Mouse (Mus musculus) midbrain, embryonic 16.5 days (tissue): ENCODE data around the gene Rab3ip. TPM values are rescaled to one million over a fixed set of nuclear protein-coding genes. Genes with fewer than 3 reads are reported as not detected.

Experiments
- ATAC-seq: fragments of 200-750 bp; cut with Nextera tagmentation; 2 replicates; pipeline ENCODE4 v1.8.0; 2017; ENCODE audit warnings: moderate TSS enrichment
- H3K27ac ChIP-seq: fragments of 300-500 bp; sonication (generic); 2 replicates; pipeline ENCODE4 v1.5.1; 2014; ENCODE audit warnings: mild to moderate bottlenecking, low read length, mixed read lengths
- H3K27me3 ChIP-seq: fragments of 300-500 bp; sonication (generic); 2 replicates; pipeline ENCODE4 v1.6.1; 2014; ENCODE audit warnings: low read depth, low read length, mixed read lengths; ENCODE audit not compliant: control insufficient read depth, insufficient read depth
- H3K36me3 ChIP-seq: fragments of 300-500 bp; sonication (generic); 2 replicates; pipeline ENCODE4 v1.6.1; 2014; ENCODE audit warnings: mild to moderate bottlenecking, low read length, moderate library complexity, mixed read lengths; ENCODE audit not compliant: control insufficient read depth, insufficient read depth
- H3K4me1 ChIP-seq: fragments of 300-500 bp; sonication (generic); 2 replicates; pipeline ENCODE4 v1.6.1; 2014; ENCODE audit warnings: mild to moderate bottlenecking, low read length, mixed read lengths; ENCODE audit not compliant: control insufficient read depth, insufficient read depth
- H3K4me2 ChIP-seq: fragments of 300-500 bp; sonication (generic); 2 replicates; pipeline ENCODE4 v1.6.1; 2014; ENCODE audit warnings: mild to moderate bottlenecking, low read length, mixed read lengths
- H3K4me3 ChIP-seq: fragments of 300-500 bp; sonication (generic); 2 replicates; pipeline ENCODE4 v1.5.1; 2014; ENCODE audit warnings: low read depth, mild to moderate bottlenecking, low read length, moderate library complexity, mixed read lengths
- H3K9ac ChIP-seq: fragments of 300-500 bp; sonication (generic); 2 replicates; pipeline ENCODE4 v1.6.1; 2014; ENCODE audit warnings: low read depth, low read length, mixed read lengths
- H3K9me3 ChIP-seq: fragments of 300-500 bp; sonication (generic); replicated peaks from 2 replicates; pipeline ENCODE4 v1.6.1; 2014; ENCODE audit warnings: mild to moderate bottlenecking, low read length, mixed read lengths; ENCODE audit not compliant: control insufficient read depth, poor library complexity, severe bottlenecking
- whole genome bisulfite sequencing: fragments of 180-500 bp; shearing (Covaris S2); extraction: QIAGEN DNeasy Blood & Tissue Kit; methylation state at CpG from one replicate; pipeline ENCODE4 v1.1.7; 2014; 5-methylcytosine and 5-hydroxymethylcytosine counted together
- polyA plus RNA-seq: library from polyadenylated mRNA; unstranded; fragments of >200 nt; fragmentation: Nextera tagmentation; extraction: Ambion mirVana; gene quantifications from 2 replicates; pipeline ENCODE4 v1.2.1, GENCODE M21; 2015

The Rab3ip gene
- polyA plus RNA-seq, 1 experiment from 2014 or later = 40.4 TPM

- H3K4me3 ChIP-seq = no peak overlapping the region
- ATAC-seq = no peak
- H3K9me3 ChIP-seq = no peaks in the 10 kb centered on the region
- H3K9ac ChIP-seq = no peak overlapping the region
- H3K36me3 ChIP-seq = no peaks in the 10 kb centered on the region
- WGBS = 93% methylated on average over 4 of the region's 4 CpGs
- no peak overlapping the region for H3K4me2 ChIP-seq
- H3K27ac ChIP-seq = no peak overlapping the region
- no peaks in the 10 kb centered on the region for H3K27me3 ChIP-seq
- no peaks in the 10 kb centered on the region for H3K4me1 ChIP-seq
Measured at GRCm38 (mm10) chr10:116964571-116964970, 14.0 kb upstream of the Rab3ip start.

DNA sequence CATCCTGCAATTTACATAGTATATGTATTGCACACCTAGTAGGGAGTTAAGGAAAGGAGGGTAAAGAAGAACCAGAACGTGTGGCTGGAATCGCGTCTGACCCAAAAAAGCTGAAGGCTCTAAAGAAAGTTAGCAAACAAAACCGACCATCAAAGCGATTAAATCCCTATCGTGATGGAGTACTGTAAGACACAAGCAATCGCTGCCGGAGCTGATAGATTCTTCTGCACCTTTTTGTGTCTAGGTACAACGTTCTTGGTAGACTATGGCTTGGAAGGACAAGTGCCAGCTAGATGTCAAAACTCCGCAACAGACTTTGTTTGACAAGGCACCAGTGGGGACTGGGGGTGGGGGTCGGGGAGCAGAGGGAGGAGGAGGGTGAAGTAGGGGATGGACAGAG, 13.5 kb upstream of the Rab3ip start:
- Histone ChIP-seq H3K9me3 (no peaks in the 10 kb centered on the region), H3K9ac (no peak overlapping the region), H3K27me3 (no peaks in the 10 kb centered on the region), H3K4me2 (no peak overlapping the region), H3K4me1 (no peaks in the 10 kb centered on the region), H3K36me3 (no peaks in the 10 kb centered on the region), H3K27ac (no peak overlapping the region), H3K4me3 (no peak overlapping the region)
- 84% methylated on average over 11 of the region's 11 CpGs for WGBS
- no peak for ATAC-seq

GRCm38 (mm10) chr10:116962803-116963202, 12.2 kb upstream of the Rab3ip start:
- no peaks in the 10 kb centered on the region for H3K36me3 ChIP-seq
- H3K9me3 ChIP-seq = no peaks in the 10 kb centered on the region
- no peaks in the 10 kb centered on the region for H3K27me3 ChIP-seq
- no peak overlapping the region for H3K27ac ChIP-seq
- no peak overlapping the region for H3K4me2 ChIP-seq
- ATAC-seq = no peak
- WGBS = 60% methylated on average over 17 of the region's 17 CpGs
- H3K4me1 ChIP-seq = no peaks in the 10 kb centered on the region
- H3K9ac ChIP-seq = no peak overlapping the region
- H3K4me3 ChIP-seq = no peak overlapping the region

DNA sequence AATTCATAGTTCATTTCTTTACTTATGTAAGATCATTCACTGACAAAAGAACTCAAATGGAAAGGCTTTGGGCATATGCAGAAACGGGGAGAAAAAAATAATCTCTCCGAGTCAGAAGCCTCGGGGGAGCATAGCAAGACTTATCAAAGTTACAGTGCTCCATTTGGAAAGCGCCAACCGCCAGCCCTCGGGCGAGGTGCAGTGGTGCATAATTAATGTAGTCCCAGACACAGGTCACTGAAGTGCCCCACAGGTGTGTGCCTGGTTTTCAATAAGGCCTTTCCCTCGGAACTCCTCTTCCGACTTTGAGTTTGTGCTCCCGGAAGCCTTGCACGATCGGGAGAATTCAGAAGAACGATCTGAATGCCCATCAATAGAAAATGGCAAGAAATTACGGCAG, 11.6 kb upstream of the Rab3ip start:
- no peak overlapping the region for H3K4me2 ChIP-seq
- H3K27me3 ChIP-seq = no peaks in the 10 kb centered on the region
- H3K9me3 ChIP-seq = no peaks in the 10 kb centered on the region
- ATAC-seq = no peak
- no peaks in the 10 kb centered on the region for H3K4me1 ChIP-seq
- 69% methylated on average over 14 of the region's 14 CpGs for WGBS
- H3K9ac ChIP-seq = no peak overlapping the region
- H3K27ac ChIP-seq = no peak overlapping the region
- H3K4me3 ChIP-seq = no peak overlapping the region
- no peaks in the 10 kb centered on the region for H3K36me3 ChIP-seq

GRCm38 (mm10) chr10:116957867-116958551, 7.4 kb upstream of the Rab3ip start:
- Histone ChIP-seq H3K4me1 (no peaks in the 10 kb centered on the region), H3K36me3 (no peaks in the 10 kb centered on the region), H3K4me3 (no peak overlapping the region), H3K4me2 (no peak overlapping the region), H3K27me3 (no peaks in the 10 kb centered on the region), H3K9me3 (no peaks in the 10 kb centered on the region), H3K9ac (no peak overlapping the region), H3K27ac (no peak overlapping the region)
- 59% methylated on average over 5 of the region's 5 CpGs for WGBS
- ATAC-seq = no peak

DNA sequence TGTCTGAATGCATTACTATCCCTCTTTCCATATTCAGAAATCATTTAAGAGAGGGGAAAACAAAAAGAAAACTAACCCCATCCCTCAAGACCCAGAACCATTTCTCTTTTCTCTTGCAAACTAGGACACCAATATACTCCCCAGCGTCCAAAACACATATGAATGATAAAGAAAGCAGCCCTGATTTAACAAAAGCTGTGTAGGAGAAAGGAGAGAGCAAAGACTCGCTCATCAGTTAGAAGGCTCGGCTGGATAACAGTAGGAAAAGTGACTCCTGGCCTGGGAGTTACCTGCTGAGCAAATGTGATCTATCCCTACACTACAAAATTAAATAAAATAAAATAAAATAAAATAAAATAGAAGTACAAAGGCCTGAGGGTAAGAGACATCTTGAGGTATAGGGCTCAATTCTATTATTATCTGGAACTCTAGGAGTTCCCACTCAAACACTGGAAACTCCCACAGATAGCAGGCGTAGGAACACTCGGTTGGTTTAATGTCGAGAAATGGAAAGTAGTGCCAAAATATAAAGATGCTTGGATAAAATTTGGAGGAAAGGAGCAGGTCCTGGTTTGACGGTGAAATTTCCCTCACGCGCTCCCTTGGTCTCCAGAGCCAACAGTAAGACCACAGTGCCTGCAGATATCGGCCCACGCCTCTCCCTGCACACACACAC, 6.1 kb upstream of the Rab3ip start:
- Histone ChIP-seq H3K27me3 (no peaks in the 10 kb centered on the region), H3K4me1 (no peaks in the 10 kb centered on the region), H3K4me2 (no peak overlapping the region), H3K27ac (no peak overlapping the region), H3K9ac (no peak overlapping the region), H3K4me3 (no peak overlapping the region), H3K36me3 (no peaks in the 10 kb centered on the region), H3K9me3 (no peaks in the 10 kb centered on the region)
- ATAC-seq = no peak
- 91% methylated on average over 11 of the region's 11 CpGs for WGBS

DNA sequence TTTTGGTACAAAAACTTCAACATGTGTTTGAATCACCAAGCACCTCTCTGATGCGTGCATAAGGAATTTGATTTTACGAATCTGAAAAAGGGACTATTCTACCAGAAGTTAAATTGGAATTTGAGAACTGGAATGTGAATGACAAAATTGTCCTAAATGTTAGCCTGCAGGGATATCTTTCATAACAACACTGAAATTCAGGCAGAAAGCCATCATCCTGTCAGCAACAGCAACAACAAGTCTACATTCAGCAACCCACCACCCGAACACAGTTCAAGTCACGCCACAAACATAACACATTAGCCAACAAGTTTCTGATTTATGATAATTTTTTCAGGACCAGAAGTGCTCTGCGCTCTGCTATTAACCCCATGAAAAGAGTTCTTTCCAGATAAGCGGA, 4.6 kb upstream of the Rab3ip start:
- Histone ChIP-seq H3K4me3 (no peak overlapping the region), H3K27me3 (no peaks in the 10 kb centered on the region), H3K36me3 (no peaks in the 10 kb centered on the region), H3K4me1 (peaks cover 4% of the 10 kb centered on the region; the same call in 1 of the 2 replicates), H3K27ac (no peak overlapping the region), H3K9me3 (no peaks in the 10 kb centered on the region), H3K9ac (no peak overlapping the region), H3K4me2 (no peak overlapping the region)
- no peak for ATAC-seq
- 97% methylated on average over 6 of the region's 6 CpGs for WGBS

GRCm38 (mm10) chr10:116950886-116951285, 317 bp upstream of the Rab3ip start:
- no peaks in the 10 kb centered on the region for H3K36me3 ChIP-seq
- ATAC-seq = 0 out of 2 replicates have a peak, but pooled peaks have one; percentile 22
- peaks cover 17% of the 10 kb centered on the region for H3K4me1 ChIP-seq
- H3K4me3 ChIP-seq = peak overlapping the region; percentile 87
- no peaks in the 10 kb centered on the region for H3K9me3 ChIP-seq
- peak overlapping the region; percentile 55 for H3K4me2 ChIP-seq
- no peak overlapping the region for H3K9ac ChIP-seq
- WGBS = 26% methylated on average over 5 of the region's 5 CpGs
- H3K27ac ChIP-seq = no peak overlapping the region
- no peaks in the 10 kb centered on the region for H3K27me3 ChIP-seq
